Mouse (Mus musculus) ovary, adult 18-20 months (tissue): ENCODE measurements around the gene Galnt5.

Experiments used
- DNase-seq: peaks from one replicate; pipeline ENCODE4 v3.0.0; 2022; ENCODE audit warnings: low spot score, mixed read lengths

Gene Galnt5

DNA sequence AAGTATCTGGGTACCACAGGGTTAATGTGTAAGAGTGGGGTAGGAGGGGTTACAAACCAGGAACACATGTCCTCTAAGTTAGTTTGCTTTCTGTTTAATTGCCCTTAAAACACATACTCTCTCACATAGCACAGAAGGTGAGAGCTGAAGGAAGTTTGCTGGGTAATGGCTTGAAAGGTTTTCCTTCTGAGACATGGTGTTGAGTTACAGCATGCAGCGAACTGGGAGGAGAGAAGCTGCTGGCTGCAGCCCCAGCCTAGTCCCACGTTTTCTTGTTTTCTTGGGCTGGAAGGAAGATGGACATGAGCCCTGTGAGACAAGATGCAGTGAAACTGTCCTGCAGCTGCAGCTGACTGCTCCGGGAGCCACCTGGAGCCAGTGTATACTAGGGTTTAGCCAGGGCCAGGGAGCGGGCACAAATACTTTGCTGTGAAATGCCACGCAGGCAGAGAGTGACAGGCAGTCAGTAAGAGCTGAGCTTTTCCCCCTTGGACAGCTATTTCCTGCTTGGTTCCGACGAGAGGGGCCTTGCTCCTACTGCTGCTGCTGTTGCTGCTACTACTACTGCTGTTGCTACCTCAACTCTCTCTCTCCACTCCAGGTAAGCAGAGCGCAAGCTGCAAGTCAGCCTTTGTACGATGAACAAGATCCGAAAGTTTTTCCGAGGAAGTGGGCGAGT lies at the start of gene Galnt5:
TSS of gene Galnt5 (plus strand) at position 133 of the 679 bp plus-strand sequence.
- no peak for DNase-seq

- DNase-seq: no peak
Observed at GRCm38 (mm10) chr2:57951620-57952019, 46.1 kb upstream of the Galnt5 start.

- no peak for DNase-seq
Observed at GRCm38 (mm10) chr2:57960786-57961185, 36.9 kb upstream of the Galnt5 start.

- DNase-seq: no peak
Observed at GRCm38 (mm10) chr2:57982248-57982647, 15.4 kb upstream of the Galnt5 start.

DNA sequence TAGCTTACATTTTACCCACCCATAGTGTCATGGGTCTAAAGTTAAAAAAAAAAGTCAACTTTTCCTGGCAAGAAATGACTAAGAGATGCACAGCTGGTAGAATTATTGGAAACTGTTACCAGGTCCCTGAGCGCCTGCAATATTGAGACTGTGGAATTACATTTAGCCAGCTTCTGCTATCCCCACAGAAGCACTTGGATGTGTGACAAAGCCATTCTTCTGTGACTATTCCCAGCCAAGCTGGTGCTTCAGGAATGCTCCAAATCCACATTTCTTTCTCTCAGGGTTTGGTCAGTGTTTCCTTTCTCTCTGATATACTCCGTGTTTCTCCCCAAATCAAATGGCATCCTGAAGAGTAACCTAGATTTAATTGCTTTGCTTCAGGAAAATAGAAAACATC lies 6.6 kb upstream of the Galnt5 start:
- DNase-seq: no peak

DNA sequence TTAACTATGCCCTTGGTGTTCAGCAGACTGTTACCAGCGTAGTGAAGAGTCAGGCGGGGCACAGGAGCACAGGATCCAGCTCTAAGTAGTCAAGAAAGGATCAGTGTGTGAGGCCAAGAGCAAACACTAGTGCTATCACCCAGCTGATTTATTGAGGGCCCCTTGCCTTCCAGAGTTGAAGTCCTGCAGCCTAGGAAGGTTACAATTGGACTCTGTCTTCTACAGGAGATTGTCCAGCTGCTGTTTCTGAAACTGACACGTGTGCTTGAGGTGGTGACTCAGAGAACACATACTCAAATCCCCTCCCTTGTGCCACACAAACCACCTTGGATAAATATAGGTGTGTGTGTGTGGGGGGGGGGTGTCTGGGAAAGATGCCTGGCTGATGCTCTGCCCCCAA lies 3.8 kb downstream of the Galnt5 start:
- no peak for DNase-seq

GRCm38 (mm10) chr2:58007081-58007480 lies 9.4 kb downstream of the Galnt5 start:
- no peak for DNase-seq

- DNase-seq: no peak
Observed at GRCm38 (mm10) chr2:58023556-58023955, 25.9 kb downstream of the Galnt5 start.

DNA sequence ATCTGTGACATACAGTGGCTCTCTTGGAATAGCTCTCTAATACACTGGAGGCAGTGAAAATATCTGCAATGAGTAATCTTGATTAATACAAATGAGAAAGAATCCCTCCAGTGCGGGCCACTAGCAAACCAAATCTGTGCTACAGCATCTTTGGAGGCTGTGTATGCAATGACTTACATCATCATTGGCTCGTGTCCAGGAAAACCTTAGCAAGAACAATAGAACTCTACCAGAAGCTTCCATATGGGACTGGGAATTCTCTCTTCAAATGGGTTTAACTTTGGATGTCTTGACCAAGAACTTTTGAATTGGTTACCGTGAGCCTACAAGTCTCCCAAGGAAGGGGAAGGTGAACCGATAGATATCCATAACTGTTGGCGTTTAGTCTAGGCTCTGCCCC lies 29.1 kb downstream of the Galnt5 start:
- DNase-seq: no peak

DNA sequence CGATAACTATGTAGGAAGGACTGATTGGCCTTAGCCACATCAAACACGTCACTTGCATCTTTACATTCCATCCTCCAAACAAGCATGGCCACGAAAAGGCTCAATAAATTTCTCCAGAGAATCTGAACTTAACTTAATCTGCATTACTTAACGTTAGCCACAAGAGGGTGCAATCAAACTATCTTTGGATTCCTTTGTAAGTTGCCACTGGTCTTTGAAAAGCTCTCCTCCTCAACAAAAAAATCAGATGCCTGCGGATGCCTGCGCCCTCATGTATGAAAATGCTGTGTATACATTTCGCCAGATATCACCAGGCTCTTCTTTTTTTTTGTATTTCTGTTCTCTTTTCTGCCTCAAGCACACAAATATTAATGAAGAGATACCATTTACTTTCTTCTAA lies 31.7 kb downstream of the Galnt5 start:
- DNase-seq: no peak

- no peak for DNase-seq
Observed at GRCm38 (mm10) chr2:58031431-58031830, 33.7 kb downstream of the Galnt5 start.

DNA sequence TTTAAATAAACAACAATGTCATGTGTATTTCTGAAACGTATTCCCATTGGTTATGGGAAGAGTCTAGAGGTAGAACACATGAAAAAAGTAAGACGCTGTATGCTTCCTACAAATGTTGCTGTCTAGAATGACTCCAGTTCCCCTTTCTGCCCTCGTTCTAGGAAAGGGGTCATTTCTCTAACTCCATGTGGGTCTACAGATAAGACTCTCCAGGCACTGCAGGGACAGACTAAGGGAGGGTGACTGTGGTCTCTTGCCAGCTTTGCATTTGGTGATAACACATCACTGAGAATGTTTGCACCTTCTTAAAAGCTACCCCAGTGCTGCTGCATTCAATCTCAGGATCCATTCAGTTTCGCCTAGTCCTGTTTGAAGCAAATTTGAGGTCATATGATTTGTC lies 38.0 kb downstream of the Galnt5 start:
- DNase-seq: no peak

GRCm38 (mm10) chr2:58036926-58037325 lies 39.2 kb downstream of the Galnt5 start:
- DNase-seq: no peak

GRCm38 (mm10) chr2:58041867-58042266 lies 44.2 kb downstream of the Galnt5 start:
- DNase-seq: no peak

DNA sequence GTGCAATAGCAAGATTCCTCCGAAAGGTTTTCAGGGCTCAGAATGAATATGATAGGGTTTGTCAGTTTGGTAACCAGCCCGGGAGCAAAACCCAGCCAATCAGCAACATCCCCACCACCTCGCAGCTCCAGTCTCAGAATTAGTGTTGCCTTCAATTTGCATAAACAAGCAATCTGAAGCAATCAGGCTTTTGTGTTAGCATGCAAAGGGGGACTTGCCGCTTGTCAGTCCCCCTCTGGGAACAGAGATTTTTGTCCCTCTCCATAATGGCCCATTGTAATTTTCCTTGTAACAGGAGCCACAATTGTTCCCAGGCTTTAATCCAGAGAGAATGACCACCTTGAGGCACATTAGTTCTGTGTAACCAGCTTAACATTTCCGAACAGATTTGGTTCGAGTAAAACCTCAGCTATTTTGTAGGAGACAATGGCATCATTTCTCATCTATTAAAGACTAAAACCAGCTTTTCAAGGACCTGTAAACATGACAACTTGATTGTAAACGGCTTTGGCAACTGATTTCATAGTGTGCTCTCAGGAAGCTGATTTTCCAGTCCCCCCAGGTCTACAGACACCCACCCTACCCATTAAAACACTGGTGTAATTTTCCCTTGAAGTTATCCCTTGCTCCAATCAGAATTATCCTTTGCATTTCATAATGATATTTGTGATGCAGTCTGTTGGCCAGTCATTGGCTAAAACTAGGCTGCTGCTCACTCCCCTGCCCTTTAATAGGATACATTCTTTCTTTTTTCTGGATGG lies 55.3 kb downstream of the Galnt5 start, which contains the start of gene Ermn:
TSS of gene Ermn (minus strand) at position 44 of the 761 bp plus-strand sequence.
- DNase-seq: no peak

DNA sequence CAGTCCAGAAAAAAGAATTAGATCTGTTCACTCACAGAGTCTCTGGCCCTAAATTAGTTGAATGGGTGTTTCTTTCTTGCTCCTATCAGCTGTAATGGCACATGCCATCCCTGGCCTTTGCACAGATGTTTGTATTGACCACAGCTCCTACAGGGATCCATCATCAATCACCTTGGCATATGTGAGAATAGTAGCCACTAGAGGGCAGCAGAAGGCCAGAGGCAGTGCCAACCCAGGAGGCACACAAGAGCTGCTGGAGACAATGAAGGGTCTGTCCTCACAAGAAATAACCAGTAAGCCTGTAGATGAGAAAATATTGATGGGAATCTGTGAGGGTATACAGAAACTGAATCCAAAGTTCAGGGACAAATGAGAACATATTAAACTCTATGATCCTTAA lies 57.7 kb downstream of the Galnt5 start:
- DNase-seq: no peak

DNA sequence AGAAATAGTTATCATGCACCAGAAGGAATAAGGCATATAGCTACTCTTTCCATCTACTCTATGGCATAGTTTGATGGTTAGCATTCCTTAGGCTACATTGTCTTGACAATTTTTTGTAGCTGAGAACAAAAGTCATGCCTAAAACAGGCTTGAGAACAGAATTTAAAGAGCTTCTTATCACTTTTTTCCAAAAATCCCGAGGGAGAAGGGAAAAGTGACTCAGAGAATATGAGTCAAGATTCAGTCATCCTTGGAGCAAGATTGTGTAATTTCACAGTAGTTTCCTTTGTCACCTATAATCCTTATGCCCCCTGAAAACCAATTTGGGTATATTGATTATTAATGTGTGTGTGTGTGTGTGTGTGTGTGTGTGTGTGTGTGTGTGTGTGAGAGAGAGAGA lies 82.2 kb downstream of the Galnt5 start:
- DNase-seq: no peak

GRCm38 (mm10) chr2:58086420-58086819 lies 88.7 kb downstream of the Galnt5 start:
- no peak for DNase-seq

GRCm38 (mm10) chr2:58094818-58095217 lies 97.1 kb downstream of the Galnt5 start:
- no peak for DNase-seq
